Mouse (Mus musculus) adrenal gland, postnatal 14 days (tissue): ENCODE results near the gene Ints11. TPM values are rescaled to one million over a fixed set of nuclear protein-coding genes. Genes with fewer than 3 reads are reported as not detected.

Source experiments
- DNase-seq: peaks from one replicate; pipeline ENCODE4 v3.0.0; 2021; ENCODE audit warnings: mixed read lengths
- total RNA-seq: library from RNA; stranded (reverse); gene quantifications from 2 replicates; pipeline ENCODE4 v1.2.3, GENCODE M21; 2021

Gene Ints11
- total RNA-seq, 1 experiment from 2014 or later, result 26.4 TPM

- DNase-seq, result peak; percentile 49
These were observed 21.6 kb upstream of the Ints11 start for GRCm38 (mm10) chr4:155847591-155848352.

GRCm38 (mm10) chr4:155848434-155849095, 20.8 kb upstream of the Ints11 start:
- DNase-seq, result peak; percentile 20

- no peak for DNase-seq
These were observed 20.0 kb upstream of the Ints11 start for GRCm38 (mm10) chr4:155849391-155849790.

- no peak for DNase-seq
These were observed 19.4 kb upstream of the Ints11 start for GRCm38 (mm10) chr4:155849792-155850451.

DNA sequence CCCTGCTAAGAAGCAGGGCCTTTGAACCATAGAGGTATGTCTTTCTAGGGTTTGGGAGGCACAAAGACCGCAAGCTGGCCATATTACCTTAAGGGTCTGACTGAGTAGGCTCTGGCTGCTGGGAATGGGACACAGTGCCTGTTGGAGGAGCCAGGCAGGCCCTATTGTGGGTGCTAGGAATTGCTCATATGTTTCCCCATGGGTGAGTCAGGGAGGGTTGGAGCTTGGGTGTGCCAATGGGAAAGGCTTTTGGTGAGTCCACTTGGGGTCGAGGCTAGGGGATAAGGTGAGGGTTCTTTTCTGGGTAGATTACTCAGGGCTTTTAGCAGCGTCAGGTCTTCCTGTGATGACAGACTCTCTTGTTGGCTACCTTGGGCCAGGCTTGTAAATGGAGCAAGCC, 18.0 kb upstream of the Ints11 start:
- peak; percentile 50 for DNase-seq

- DNase-seq, result no peak
These were observed 17.4 kb upstream of the Ints11 start for GRCm38 (mm10) chr4:155851951-155852411.

DNA sequence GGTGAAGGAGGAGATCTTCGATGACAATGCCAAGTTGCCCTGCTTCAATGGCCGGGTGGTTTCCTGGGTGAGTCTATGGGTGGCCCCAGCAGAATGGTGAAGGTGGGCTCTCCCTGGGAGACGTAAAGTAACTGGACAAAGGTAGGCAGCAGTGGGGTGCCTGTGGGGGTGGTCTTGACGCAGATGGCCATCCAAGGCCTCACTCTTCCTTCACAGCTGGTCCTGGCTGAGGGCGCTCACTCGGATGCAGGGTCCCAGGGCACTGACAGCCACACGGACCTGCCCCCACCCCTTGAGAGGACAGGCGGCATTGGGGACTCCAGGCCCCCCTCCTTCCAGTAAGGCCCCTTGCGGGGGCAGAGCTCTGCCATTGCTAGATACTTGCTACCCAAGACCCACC, 15.9 kb upstream of the Ints11 start:
- DNase-seq, result no peak

DNA sequence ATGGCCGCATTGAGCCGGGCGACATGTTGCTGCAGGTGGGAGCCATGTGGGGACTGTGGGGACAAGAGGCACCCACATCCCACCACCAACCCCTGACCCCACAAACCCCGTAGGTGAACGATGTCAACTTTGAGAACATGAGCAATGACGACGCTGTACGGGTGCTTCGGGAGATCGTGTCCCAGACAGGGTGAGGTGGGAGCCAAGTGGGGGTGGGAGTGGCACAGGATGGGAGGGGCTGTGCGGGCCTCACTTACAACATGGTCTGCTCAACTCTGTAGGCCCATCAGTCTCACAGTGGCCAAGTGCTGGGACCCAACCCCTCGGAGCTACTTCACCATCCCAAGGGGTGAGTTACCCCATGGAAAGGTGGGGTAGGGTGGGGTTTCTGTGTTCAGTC, 14.4 kb upstream of the Ints11 start:
- DNase-seq, result no peak

GRCm38 (mm10) chr4:155856071-155856470, 13.3 kb upstream of the Ints11 start:
- no peak for DNase-seq

GRCm38 (mm10) chr4:155856881-155857280, 12.5 kb upstream of the Ints11 start:
- DNase-seq, result no peak

DNA sequence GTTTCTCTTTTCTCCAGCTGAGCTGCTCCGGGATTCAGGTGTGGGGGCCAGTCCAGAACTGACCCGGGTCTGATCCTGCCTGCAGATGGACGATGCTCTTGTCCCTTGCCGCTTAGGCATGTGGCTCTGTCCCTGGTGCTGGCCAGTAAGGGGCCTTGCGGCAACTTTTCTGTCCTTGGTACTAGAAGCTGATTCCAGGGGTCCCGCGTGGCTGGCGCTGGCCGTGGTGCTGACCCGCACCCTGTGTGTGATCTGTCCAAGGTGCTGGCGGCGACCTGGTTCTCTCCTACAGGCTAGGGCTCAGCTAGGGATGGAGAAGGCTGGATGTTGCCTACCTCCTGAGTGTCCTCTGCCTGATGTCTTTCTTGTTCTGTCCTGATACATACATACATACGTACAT, 10.0 kb upstream of the Ints11 start:
- DNase-seq, result peak; percentile 82

- DNase-seq, result no peak
These were observed 7.6 kb upstream of the Ints11 start for GRCm38 (mm10) chr4:155861787-155862186.

DNA sequence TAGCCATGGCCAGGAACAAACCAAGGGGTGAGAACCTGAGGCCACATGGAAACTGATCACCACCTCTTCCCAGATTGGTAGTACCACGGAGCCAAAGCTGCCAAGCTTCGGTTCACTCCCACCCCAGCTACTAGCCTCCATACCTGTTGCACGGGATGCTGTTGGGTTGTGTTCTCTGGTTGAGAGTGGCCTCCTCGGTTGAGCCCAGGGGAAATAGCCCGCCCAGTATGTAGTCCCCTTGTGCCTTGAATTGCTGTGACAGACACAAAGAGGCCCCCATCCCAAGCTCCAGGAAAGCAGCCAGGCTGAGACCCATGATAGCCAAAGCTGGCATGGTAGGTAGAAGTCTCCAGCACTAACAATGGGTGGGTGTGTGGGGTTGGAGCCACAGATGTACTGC, 6.3 kb upstream of the Ints11 start, which contains the start of gene Tas1r3:
Gene Tas1r3, minus strand, starts transcription at position 362 of the 400 bp plus-strand sequence.
- DNase-seq, result no peak

GRCm38 (mm10) chr4:155868614-155869298, 590 bp upstream of the Ints11 start:
- DNase-seq, result peak; percentile 43

- DNase-seq, result peak; percentile 2
These were observed 2.1 kb downstream of the Ints11 start for GRCm38 (mm10) chr4:155871404-155871803.

DNA sequence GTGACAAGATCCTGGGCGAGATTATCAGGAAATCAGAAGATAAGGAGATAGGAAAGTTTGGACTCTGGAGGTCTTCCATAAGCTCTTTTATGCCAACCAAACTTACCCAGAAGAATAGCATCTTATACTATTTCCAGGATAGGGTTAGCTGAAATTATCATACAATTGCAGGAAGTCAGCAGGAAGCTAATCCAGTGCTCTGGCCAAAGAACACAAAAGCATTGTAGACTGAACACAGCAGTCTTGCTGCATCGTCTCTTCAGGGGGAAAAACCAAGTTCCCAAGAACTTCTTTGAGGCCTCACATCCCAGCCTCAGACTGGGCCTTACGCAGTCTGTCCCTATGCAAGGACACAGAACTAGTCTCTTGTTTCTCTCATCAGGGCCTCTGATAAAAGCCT, 14.2 kb downstream of the Ints11 start:
- DNase-seq, result no peak

- peak; percentile 1 for DNase-seq
These were observed 17.0 kb downstream of the Ints11 start for GRCm38 (mm10) chr4:155886330-155886729.

DNA sequence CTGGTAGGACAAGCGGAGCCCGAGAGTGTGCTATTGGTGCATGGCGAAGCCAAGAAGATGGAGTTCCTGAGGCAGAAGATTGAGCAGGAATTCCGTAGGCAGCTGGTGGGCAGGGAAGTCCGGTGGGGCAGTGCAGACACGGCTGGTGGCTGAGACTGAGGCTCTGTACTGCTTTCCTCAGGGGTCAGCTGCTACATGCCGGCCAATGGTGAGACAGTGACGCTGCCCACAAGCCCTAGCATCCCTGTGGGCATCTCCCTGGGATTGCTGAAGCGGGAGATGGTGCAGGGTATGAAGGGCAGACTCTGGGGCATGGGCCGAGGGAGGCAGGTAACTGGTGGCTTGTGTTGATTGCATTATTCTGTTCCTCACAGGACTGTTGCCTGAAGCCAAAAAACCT, 18.3 kb downstream of the Ints11 start:
- no peak for DNase-seq

GRCm38 (mm10) chr4:155888181-155888580, 18.8 kb downstream of the Ints11 start:
- no peak for DNase-seq

DNA sequence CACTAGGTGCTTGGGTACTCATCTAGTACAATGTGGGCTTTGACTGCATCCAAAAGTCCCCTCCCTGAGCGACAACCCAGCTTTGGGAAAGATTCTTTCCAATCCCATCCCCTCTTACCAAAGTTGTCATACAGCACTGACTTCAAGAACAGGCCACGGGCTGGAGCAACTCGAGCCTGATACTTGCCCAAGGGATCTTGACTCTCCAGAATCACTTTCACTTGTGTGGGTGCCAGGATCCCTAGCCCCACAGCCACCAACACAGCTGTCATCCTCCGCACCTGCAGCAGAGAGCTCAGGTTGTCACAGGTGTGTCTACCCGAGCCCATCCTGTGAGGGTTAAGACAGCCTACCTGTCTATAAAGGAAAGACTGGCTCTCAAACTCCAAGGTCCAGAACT, 20.0 kb downstream of the Ints11 start:
- DNase-seq, result no peak

- no peak for DNase-seq
These were observed 21.7 kb downstream of the Ints11 start for GRCm38 (mm10) chr4:155891011-155891471.

DNA sequence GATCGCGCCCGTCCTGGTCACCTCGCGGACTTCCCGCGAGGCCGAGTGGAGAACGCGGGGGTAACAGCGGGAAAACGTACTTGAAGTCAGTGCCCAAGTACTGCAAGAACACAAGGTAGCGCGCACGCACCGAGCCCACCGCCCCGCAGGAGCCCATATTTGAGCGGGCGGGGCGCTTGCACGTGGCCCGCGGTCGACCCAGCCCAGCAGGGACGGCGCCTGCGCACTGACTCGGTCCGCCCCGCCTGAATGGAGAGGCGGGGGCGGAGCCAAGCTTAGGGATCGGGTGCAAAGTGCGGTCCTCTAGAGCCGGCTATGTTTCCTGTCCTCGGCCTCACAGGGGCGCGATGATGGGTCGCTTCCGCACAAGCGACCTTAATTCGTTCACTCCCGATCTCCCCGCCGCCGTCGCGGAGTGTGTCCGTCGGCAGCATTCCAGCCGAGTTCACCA, 22.2 kb downstream of the Ints11 start, which contains the start of the genes Pusl1 and Acap3:
Gene Pusl1, minus strand, starts transcription at position 231 of the 451 bp plus-strand sequence.
Gene Acap3, plus strand, starts transcription at position 272 of the 451 bp plus-strand sequence.
- peak; percentile 98 for DNase-seq
